Mouse (Mus musculus) thymus, adult 2 months (tissue): ENCODE measurements around the gene Cubn. TPM values are rescaled to one million over a fixed set of nuclear protein-coding genes. Genes with fewer than 3 reads are reported as not detected.

Source experiments
- DNase-seq: peaks from one replicate; pipeline ENCODE4 v3.0.0; 2021
- H3K27ac ChIP-seq: fragments of 200-500 bp; 2 replicates; pipeline ENCODE4 v1.5.1; 2012; ENCODE audit warnings: low read length, control low read depth; ENCODE audit not compliant: control insufficient read depth, insufficient read depth
- H3K27me3 ChIP-seq: fragments of 200-500 bp; 2 replicates; pipeline ENCODE4 v1.6.1; 2012; ENCODE audit warnings: mild to moderate bottlenecking, low read length, moderate library complexity, mixed read lengths; ENCODE audit not compliant: control insufficient read depth, insufficient read depth
- H3K36me3 ChIP-seq: fragments of 200-500 bp; 2 replicates; pipeline ENCODE4 v1.6.1; 2012; ENCODE audit warnings: mild to moderate bottlenecking, low read length, moderate library complexity; ENCODE audit not compliant: control insufficient read depth, insufficient read depth
- H3K4me1 ChIP-seq: fragments of 200-500 bp; replicated peaks from 2 replicates; pipeline ENCODE4 v1.6.1; 2012; ENCODE audit warnings: low read length; ENCODE audit not compliant: control insufficient read depth, insufficient read depth
- H3K4me3 ChIP-seq: fragments of 200-500 bp; 2 replicates; pipeline ENCODE4 v1.5.1; 2012; ENCODE audit warnings: mild to moderate bottlenecking, low read length, control low read depth, moderate library complexity; ENCODE audit not compliant: control insufficient read depth, insufficient read depth
- CTCF ChIP-seq: fragments of 200-500 bp; IDR thresholded peaks from 2 replicates; pipeline ENCODE4 v1.5.1; 2012; ENCODE audit warnings: mild to moderate bottlenecking, control low read depth, low read length, moderate library complexity, borderline replicate concordance; ENCODE audit not compliant: control insufficient read depth, poor library complexity, insufficient read depth; ENCODE audit errors: extremely low read depth
- POLR2A ChIP-seq: fragments of 200-500 bp; IDR thresholded peaks from 2 replicates; pipeline ENCODE4 v1.6.1; 2012; ENCODE audit warnings: mild to moderate bottlenecking, low read length, control low read depth, moderate library complexity; ENCODE audit not compliant: control insufficient read depth, poor library complexity, insufficient read depth; ENCODE audit errors: extremely low read depth
- WGBS: fragments of 180-500 bp; shearing (Covaris S2); methylation state at CpG from one replicate; pipeline ENCODE4 v1.1.7; 2018; 5-methylcytosine and 5-hydroxymethylcytosine counted together
- polyA plus RNA-seq: library from polyadenylated mRNA; depleted of rRNA; stranded (reverse); fragments of >200 nt; gene quantifications from 2 replicates; pipeline ENCODE4 v1.2.3, GENCODE M21; 2012

Gene Cubn
- polyA plus RNA-seq, 1 experiment = 0.05 TPM

DNA sequence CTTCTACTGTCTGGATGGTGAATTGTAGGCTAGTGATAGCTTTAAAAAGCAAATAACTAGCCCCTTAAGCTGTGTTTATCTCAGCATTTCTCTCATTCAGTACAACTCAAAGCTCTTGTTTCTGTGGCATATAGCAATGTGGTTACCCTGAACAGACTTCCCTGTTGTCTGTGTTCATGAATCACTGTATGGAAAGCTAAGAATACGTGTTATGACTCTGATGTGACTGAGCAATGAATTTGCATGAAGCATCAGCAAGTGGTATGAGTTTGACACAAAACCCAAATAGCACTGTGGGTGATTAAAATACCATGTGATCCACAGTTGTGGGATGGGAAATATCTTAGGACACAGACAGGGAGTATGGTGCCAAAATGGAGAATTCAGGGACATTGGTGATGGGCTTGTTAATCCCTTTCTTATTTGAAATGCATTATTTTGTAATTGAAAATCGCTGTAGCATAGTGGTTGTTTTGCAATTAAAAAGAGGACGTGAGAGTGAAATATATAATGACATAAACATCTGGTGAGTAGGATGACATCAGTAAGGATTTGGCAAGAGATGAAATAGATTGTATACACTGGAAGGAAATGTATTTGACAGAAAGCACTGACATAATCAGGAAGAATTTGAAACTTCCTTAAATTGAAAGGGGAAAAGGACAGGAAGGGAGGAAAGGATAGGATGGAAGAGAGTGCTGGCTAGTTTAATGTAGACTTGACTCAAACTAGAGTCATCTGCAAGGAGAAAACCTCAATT, 74.7 kb downstream of the Cubn start:
- no peak overlapping the region for H3K4me3 ChIP-seq
- H3K27me3 ChIP-seq = no peaks in the 10 kb centered on the region
- 89% methylated on average over 3 of the region's 3 CpGs for WGBS
- peaks cover 15% of the 10 kb centered on the region for H3K4me1 ChIP-seq
- no peak for TF ChIP-seq POLR2A
- TF ChIP-seq CTCF = no peak
- DNase-seq = no peak
- H3K27ac ChIP-seq = no peak overlapping the region
- H3K36me3 ChIP-seq = no peaks in the 10 kb centered on the region

DNA sequence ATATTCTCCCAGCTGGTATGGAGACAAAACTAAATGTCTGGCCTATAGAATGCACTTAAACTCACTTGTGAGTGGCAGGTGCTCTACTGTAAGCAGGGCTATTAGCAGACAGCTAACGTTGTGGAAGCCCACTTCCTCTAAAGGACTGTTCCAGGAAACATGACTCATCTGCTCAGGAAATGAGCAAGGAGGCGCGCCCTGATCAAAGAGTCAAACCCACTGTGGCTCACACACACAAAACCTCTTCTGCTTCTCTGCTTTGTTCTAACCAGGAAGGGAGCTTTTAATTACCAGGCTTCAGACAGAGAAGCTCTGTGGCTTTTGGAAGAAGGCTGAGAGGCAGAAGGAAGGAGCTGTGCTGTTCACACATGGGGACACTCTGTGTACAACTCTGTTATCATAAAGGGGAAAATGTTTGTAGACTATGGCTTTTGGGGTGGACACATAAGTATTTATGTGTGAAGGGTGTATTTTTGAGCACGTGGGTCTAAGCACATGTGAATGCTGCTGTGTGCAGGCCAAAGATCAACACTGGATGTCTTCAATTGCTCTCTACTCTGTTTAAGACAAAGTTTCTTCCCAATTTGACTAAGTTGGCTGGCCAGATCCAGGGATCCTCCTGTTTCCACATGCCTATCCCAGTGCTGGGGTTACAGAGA, 78.0 kb downstream of the Cubn start:
- H3K36me3 ChIP-seq = no peaks in the 10 kb centered on the region
- no peak overlapping the region for H3K4me3 ChIP-seq
- no peaks in the 10 kb centered on the region for H3K27me3 ChIP-seq
- TF ChIP-seq POLR2A (no peak), CTCF (no peak)
- H3K27ac ChIP-seq = peak overlapping the region; percentile 69
- WGBS = 3% methylated on average over 4 of the region's 4 CpGs
- H3K4me1 ChIP-seq = peaks cover 25% of the 10 kb centered on the region
- peak; percentile 77 for DNase-seq

DNA sequence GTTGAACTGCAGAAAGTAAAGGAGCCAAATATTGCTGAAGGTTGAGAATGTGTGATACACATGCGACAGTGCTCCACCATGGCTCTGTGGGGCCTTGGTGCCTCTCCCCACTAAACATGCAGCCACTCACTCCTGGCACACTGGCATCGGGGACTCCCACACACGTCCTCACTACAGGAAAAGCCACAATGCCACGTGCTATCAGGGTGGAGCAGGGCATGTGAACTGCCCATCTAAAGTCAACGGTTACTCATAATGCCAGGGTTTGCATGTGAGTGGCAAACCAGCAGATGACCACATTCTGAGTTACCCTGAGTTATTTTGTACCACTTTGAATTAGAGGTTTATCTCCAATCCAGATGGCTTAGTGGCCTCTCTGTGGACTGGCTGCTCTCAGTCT, 81.0 kb downstream of the Cubn start:
- WGBS = 8% methylated on average over 5 of the region's 5 CpGs
- Histone ChIP-seq H3K4me1 (peaks cover 24% of the 10 kb centered on the region), H3K4me3 (no peak overlapping the region), H3K27ac (peak overlapping the region; percentile 22; the same call in 1 of the 2 replicates), H3K27me3 (no peaks in the 10 kb centered on the region), H3K36me3 (no peaks in the 10 kb centered on the region)
- TF ChIP-seq POLR2A (no peak), CTCF (no peak)
- DNase-seq = peak; percentile 15

DNA sequence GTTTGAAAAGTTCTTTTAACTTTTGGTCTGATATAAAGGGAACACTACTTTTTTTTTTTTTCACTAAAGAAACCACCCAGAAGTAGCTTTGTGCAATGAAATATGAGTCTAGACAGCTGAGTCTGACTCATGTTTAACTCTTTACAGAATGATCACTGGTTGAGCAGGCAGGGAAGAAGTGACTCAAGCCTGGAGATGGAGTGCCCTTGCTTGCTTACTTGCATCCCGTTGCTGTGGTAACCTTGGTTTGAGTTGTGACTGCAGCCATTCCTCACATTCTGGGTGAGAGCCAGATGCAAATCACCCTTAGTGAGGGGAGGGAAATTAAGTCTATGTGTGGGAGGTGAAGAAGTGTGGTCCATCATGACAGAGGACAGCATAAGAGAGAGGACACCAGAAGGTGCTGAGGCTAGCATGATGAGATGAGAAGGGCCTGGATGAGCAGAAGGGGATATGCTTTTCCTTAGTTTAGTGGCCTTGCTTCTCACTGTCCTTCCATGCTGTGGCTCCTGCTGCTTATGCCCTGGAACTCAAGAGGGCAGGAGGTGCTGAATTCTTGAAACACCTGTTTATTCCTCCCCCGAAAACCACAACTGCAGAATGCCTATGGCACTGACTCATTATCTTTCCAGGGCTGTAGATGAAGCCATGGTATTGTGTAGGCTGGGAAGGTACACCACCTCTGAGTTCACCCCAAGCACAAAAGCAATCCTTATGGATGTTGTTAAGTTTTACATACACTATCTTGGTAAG, 81.7 kb downstream of the Cubn start:
- H3K27ac ChIP-seq = 0 out of 2 replicates have a peak overlapping the region, but pooled peaks have one; percentile 16
- DNase-seq = no peak
- H3K27me3 ChIP-seq = no peaks in the 10 kb centered on the region
- 33% methylated on average over 2 of the region's 2 CpGs for WGBS
- H3K4me1 ChIP-seq = peaks cover 22% of the 10 kb centered on the region
- no peak for TF ChIP-seq POLR2A
- TF ChIP-seq CTCF = no peak
- no peaks in the 10 kb centered on the region for H3K36me3 ChIP-seq
- H3K4me3 ChIP-seq = no peak overlapping the region

DNA sequence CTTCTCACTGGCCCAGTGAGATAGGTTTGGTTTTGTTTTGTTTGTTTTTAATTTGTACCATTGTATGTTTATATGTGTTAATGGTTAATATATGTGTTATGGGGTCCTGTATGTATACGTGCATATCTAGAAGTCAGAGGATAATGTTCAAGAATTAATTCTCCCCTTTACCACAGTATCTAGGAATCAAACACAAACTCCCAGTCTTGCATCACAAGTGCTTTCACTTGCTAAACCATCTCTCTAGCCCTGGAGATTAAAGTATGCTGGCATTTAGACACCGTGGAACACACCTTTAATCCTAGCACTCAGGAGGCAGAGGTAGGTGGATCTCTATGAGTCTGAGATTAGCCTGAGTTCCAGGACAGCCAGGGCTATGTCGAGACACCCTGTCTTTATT, 83.3 kb downstream of the Cubn start:
- H3K4me3 ChIP-seq = no peak overlapping the region
- TF ChIP-seq CTCF = no peak
- TF ChIP-seq POLR2A = no peak
- 86% methylated on average over 3 of the region's 3 CpGs for WGBS
- H3K27ac ChIP-seq = no peak overlapping the region
- H3K27me3 ChIP-seq = no peaks in the 10 kb centered on the region
- no peaks in the 10 kb centered on the region for H3K36me3 ChIP-seq
- no peak for DNase-seq
- peaks cover 17% of the 10 kb centered on the region for H3K4me1 ChIP-seq

DNA sequence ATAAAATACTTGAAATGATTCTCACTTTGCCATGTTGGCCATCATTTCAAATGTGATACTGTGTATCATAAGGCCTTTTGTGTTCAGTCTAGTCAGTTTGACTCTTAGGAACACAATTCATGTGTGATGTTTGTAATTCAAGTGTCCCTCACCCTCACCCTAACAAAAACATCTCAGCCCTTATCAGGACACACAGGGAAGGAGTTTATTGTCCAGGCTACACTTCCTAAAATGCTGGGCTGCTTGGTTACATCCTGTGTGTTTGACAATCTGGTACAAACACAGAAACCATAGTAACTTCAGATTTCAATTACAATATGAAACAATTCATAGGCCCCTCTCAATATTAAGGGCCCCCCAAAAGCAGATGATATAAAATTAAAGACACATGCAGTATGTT, 83.9 kb downstream of the Cubn start:
- no peaks in the 10 kb centered on the region for H3K27me3 ChIP-seq
- H3K4me1 ChIP-seq = peaks cover 14% of the 10 kb centered on the region
- no peak for TF ChIP-seq CTCF
- TF ChIP-seq POLR2A = no peak
- H3K4me3 ChIP-seq = no peak overlapping the region
- no peaks in the 10 kb centered on the region for H3K36me3 ChIP-seq
- H3K27ac ChIP-seq = no peak overlapping the region
- DNase-seq = no peak
